Mouse (Mus musculus) B cell, adult 62 days (primary cell): ENCODE data around the gene Olfr639. TPM values are rescaled to one million over a fixed set of nuclear protein-coding genes. Genes with fewer than 3 reads are reported as not detected.

Experiments used
- total RNA-seq: library from RNA; stranded (reverse); gene quantifications from 4 replicates; pipeline ENCODE4 v1.2.4, GENCODE M21; 2023

Olfr639 gene
- 0.28 TPM in 1 of 4 replicates, not detected in the others for total RNA-seq

GRCm38 (mm10) chr7:104017203-104017602 lies at the start of gene Olfr639:
Olfr639 (minus strand) TSS chr7:104017303.

GRCm38 (mm10) chr7:104061345-104061744 lies 44.2 kb upstream of the Olfr639 start, which contains the start of gene 4930516K23Rik:
4930516K23Rik (minus strand) TSS chr7:104061445.

DNA sequence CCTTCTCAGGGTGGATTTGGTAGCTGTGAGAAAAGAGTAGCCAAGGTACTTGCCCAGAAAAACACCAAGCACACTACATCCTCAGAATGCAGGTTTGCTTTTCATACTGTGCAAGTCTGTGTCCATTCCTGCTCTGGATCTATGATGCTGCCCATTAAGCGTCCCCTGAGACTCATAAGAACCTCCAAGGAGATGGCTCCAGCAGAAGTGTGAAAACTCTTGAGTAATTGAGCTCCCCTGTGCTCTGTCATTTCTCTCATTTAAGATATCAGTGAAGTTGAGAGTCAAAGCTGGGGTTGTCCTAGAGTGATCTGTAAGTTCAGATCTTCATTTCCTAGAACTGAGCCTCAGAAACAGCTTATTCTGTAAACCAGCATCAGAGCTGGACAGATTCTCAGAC lies 35.5 kb upstream of the Olfr639 start, which contains the start of gene Olfr642:
TSS of gene Olfr642 (minus strand) at position 101 of the 400 bp plus-strand sequence.

DNA sequence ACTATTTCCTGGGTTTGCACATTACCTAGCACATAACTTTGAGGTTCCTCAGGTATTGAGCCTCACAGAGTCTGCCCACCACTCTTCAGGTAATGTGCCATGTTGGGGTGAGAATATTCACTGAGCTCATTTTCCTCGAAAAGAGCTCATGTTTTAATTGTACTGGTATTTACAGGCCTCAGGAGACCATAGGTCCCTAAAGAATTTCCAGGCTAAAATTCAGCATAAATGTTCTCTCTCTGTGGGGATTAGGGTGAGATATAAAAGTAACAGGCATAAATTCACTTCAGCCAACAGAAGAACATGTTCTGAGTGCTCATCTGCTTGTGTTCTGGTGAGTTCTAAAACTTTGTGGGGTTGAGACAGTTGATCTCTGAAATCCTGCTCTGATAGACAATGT lies 18.0 kb upstream of the Olfr639 start, which contains the start of gene Olfr641:
TSS of gene Olfr641 (plus strand) at position 301 of the 400 bp plus-strand sequence.

GRCm38 (mm10) chr7:104025473-104025872 lies 8.4 kb upstream of the Olfr639 start, which contains the start of gene Olfr640:
Olfr640 (minus strand) TSS chr7:104025573.

GRCm38 (mm10) chr7:103998446-103998845 lies 18.7 kb downstream of the Olfr639 start, which contains the start of gene Olfr638:
Olfr638 (plus strand) TSS chr7:103998746.

DNA sequence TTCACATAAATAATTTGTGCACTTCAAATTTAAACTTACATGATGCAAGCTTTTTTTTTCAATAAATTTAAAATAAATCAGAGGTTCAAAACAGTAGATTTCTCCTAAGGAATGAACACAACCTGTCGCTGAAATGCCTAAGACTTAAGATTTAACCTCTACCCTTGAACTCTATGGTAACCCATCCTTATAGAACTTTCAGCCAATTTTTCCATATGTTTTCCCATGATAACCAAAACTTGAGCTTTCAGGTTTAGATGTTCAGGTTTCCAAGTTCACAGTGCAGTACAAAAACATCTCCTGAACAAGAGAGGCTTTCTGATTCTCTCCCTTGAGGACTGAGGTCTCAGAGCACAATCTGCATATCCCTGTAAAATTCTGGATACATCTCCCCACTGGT lies 46.3 kb downstream of the Olfr639 start, which contains the start of gene Olfr635:
TSS of gene Olfr635 (plus strand) at position 301 of the 400 bp plus-strand sequence.

Other genes starting within 250 kb of the Olfr639 start
- gene Olfr69, start 245.7 kb downstream of the Olfr639 start, total RNA-seq = not detected in 4 replicates
- gene Olfr68, start 237.6 kb downstream of the Olfr639 start, total RNA-seq = not detected in 4 replicates
- not detected in 4 replicates for gene Olfr67, start 225.5 kb downstream of the Olfr639 start, total RNA-seq
- gene Hbb-bt, start 203.3 kb downstream of the Olfr639 start, total RNA-seq = 4.4 to 21.0 TPM (median 14.7 TPM) in 4 replicates
- 43.8 to 120 TPM (median 71.7 TPM) in 4 replicates for gene Hbb-bs, start 189.2 kb downstream of the Olfr639 start, total RNA-seq
- not detected in 4 replicates for gene Hbb-bh2, start 176.8 kb downstream of the Olfr639 start, total RNA-seq
- not detected in 4 replicates for gene Hbb-bh1, start 174.1 kb downstream of the Olfr639 start, total RNA-seq
- gene Hbb-y, start 164.1 kb downstream of the Olfr639 start, total RNA-seq = not detected in 4 replicates
- not detected in 4 replicates for gene Olfr66, start 131.1 kb downstream of the Olfr639 start, total RNA-seq
- not detected in 4 replicates for gene Olfr64, start 122.8 kb downstream of the Olfr639 start, total RNA-seq
- gene Olfr65, start 113.8 kb downstream of the Olfr639 start, total RNA-seq = not detected in 4 replicates
- gene Olfr631, start 88.5 kb downstream of the Olfr639 start, total RNA-seq = not detected in 4 replicates
- gene Olfr632, start 83.0 kb downstream of the Olfr639 start, total RNA-seq = not detected in 4 replicates
- not detected in 4 replicates for gene Olfr633, start 72.9 kb downstream of the Olfr639 start, total RNA-seq
- not detected in 4 replicates for gene Olfr635, start 46.2 kb downstream of the Olfr639 start, total RNA-seq
- not detected in 4 replicates for gene Olfr638, start 18.6 kb downstream of the Olfr639 start, total RNA-seq
- not detected in 4 replicates for gene Olfr640, start 8.3 kb upstream of the Olfr639 start, total RNA-seq
- not detected in 4 replicates for gene Olfr641, start 18.1 kb upstream of the Olfr639 start, total RNA-seq
- not detected in 4 replicates for gene Olfr642, start 35.4 kb upstream of the Olfr639 start, total RNA-seq
- not detected in 4 replicates for gene 4930516K23Rik, start 44.1 kb upstream of the Olfr639 start, total RNA-seq
- not detected in 4 replicates for gene Olfr644, start 54.6 kb upstream of the Olfr639 start, total RNA-seq
- gene Olfr645, start 68.2 kb upstream of the Olfr639 start, total RNA-seq = not detected in 4 replicates
- gene Olfr646, start 87.6 kb upstream of the Olfr639 start, total RNA-seq = 0.30 to 0.49 TPM (median 0.42 TPM) in 4 replicates
- gene Ubqln5, start 112.5 kb upstream of the Olfr639 start, total RNA-seq = not detected in 4 replicates
- not detected in 4 replicates for gene Olfr643, start 120.1 kb upstream of the Olfr639 start, total RNA-seq
- gene Ubqln3, start 126.0 kb upstream of the Olfr639 start, total RNA-seq = not detected in 4 replicates
- gene Ubqlnl, start 133.3 kb upstream of the Olfr639 start, total RNA-seq = not detected in 4 replicates
- not detected in 4 replicates for gene Olfm5, start 147.5 kb upstream of the Olfr639 start, total RNA-seq
- gene Olfr648, start 166.1 kb upstream of the Olfr639 start, total RNA-seq = not detected in 4 replicates
- not detected in 4 replicates for gene Olfr649, start 178.7 kb upstream of the Olfr639 start, total RNA-seq
- gene Trim6, start 201.5 kb upstream of the Olfr639 start, total RNA-seq = 0.45 to 0.60 TPM (median 0.47 TPM) in 4 replicates
- gene Trim34a, start 227.2 kb upstream of the Olfr639 start, total RNA-seq = 53.5 to 60.3 TPM (median 54.2 TPM) in 4 replicates